Mouse (Mus musculus) cerebellum, adult 2 months (tissue): ENCODE measurements at regions not wholly inside any gene's neighbourhood (a gene's known extent, or its start where the extent isn't known, plus 50 kb on each side); places are given as distances from the start of the nearest gene placed in this dataset.

Experiments used
- CTCF ChIP-seq: fragments of 200-500 bp; IDR thresholded peaks from 2 replicates; pipeline ENCODE4 v1.5.1; 2011; ENCODE audit warnings: low read depth, mild to moderate bottlenecking, control low read depth, low read length, moderate library complexity, borderline replicate concordance; ENCODE audit not compliant: insufficient read depth
- POLR2A ChIP-seq: fragments of 200-500 bp; IDR thresholded peaks from 2 replicates; pipeline ENCODE4 v1.6.1; 2011; ENCODE audit warnings: low read length, control low read depth, borderline replicate concordance; ENCODE audit not compliant: insufficient read depth

GRCm38 (mm10) chr5:4633763-4634162 is 124.1 kb downstream of the Fzd1 start:
- no peak for TF ChIP-seq POLR2A
- no peak for TF ChIP-seq CTCF
